In genomic region chr1:105663171-105663961, GRCm38 (mm10) we compare ENCODE assay signal across 8 mouse cellular contexts. TPM values are rescaled to one million over a fixed set of nuclear protein-coding genes. Genes with fewer than 3 reads are reported as not detected.
DNase-seq lines count a peak whose midpoint lies in the region; ATAC-seq lines count a peak whose summit lies in the region.

Pign (minus strand) TSS chr1:105663677.
Relch (plus strand) TSS chr1:105663861.

- peak; percentile 98 to 100 for DNase-seq in adrenal gland, adult (ENCODE audit: inconsistent age in 2 of 2, low spot score in 1 of 2)
- peak; percentile 100 for DNase-seq in embryo, embryonic 10.5 days (ENCODE audit: low spot score)
- peak; percentile 98 for DNase-seq in gastrocnemius, postnatal 14 days
- DNase-seq in left cerebral cortex, postnatal 10 days (ENCODE audit: extremely low spot score in 1 of 2, low spot score in 2 of 2): peak; percentile 98 to 99
- DNase-seq in right cerebral cortex, postnatal 25 days: peak; percentile 95
- DNase-seq in urinary bladder, postnatal 4 days (ENCODE audit: low spot score in 2 of 2): peak; percentile 96 to 98

- peak; percentile 93 for ATAC-seq in inflammation-experienced regulatory T-cells, adult 6 months
- ATAC-seq in megakaryocyte-erythroid progenitor cell, adult 5-6 weeks (replicated peaks; ENCODE audit: low FRiP score, low TSS enrichment, poor library complexity, severe bottlenecking): peak; percentile 94

- intact Hi-C loops in gastrocnemius, postnatal 14 days (cut with DNase I; ENCODE audit: low total_unique reads): no loop called here
- intact Hi-C loops in left cerebral cortex, postnatal 10 days (cut with DNase I): loop anchor here (5.0 kb wide), 3 partner anchors 34 to 329 kb away; partner anchors contain the start of gene Zcchc2

RNA-seq across cellular contexts. Expression of gene Pign, which starts in this region (rescaled TPM):
- total RNA-seq in gastrocnemius, postnatal 14 days (2021): 1 to 10 TPM; 6.3 to 9.8 TPM
- 10 to 100 TPM; 18.2 to 23.2 (median 22.6) TPM for polyA plus RNA-seq in inflammation-experienced regulatory T-cells, adult 6 months (2017; shearing (Covaris generic))
- 10 to 100 TPM; 14.0 to 14.6 TPM for total RNA-seq in left cerebral cortex, postnatal 10 days (2021)
- total RNA-seq in megakaryocyte-erythroid progenitor cell, adult 5-6 weeks (2014; fragmentation: Nextera tagmentation): 30.5 and 33.1 TPM in 2 replicates
- 34.3 and 35.5 TPM in 2 replicates for total RNA-seq in megakaryocyte-erythroid progenitor cell, adult 5-6 weeks (2017)

RNA-seq across cellular contexts. Expression of gene Relch, which starts in this region (rescaled TPM):
- 10 to 100 TPM; 10.1 to 12.8 TPM for total RNA-seq in gastrocnemius, postnatal 14 days (2021)
- polyA plus RNA-seq in inflammation-experienced regulatory T-cells, adult 6 months (2017; shearing (Covaris generic)): 10 to 100 TPM; 35.8 to 48.0 (median 45.4) TPM
- total RNA-seq in left cerebral cortex, postnatal 10 days (2021): 100 to 1,000 TPM; 104 to 108 TPM
- 36.8 and 43.3 TPM in 2 replicates for total RNA-seq in megakaryocyte-erythroid progenitor cell, adult 5-6 weeks (2014; fragmentation: Nextera tagmentation)
- total RNA-seq in megakaryocyte-erythroid progenitor cell, adult 5-6 weeks (2017): 32.1 and 35.2 TPM in 2 replicates

Comparison
In these comparisons a context has a peak if more than half of its experiments do, and no peak if none do; other contexts are left out.
1. Peak in every context shown above with its lines: DNase-seq and ATAC-seq.